Mouse (Mus musculus) megakaryocyte-erythroid progenitor cell, adult 5-6 weeks (primary cell): ENCODE measurements around the gene Prss54. TPM values are rescaled to one million over a fixed set of nuclear protein-coding genes. Genes with fewer than 3 reads are reported as not detected.

Experiments used
- total RNA-seq, 2 experiments: library from RNA; stranded (forward) in 1 of 2; stranded (reverse) in 1 of 2; fragments of 200-1000, 215-1000 nt in 1 of 2; fragments of >200 nt in 1 of 2; fragmentation: Nextera tagmentation in 1 of 2; gene quantifications; 2 replicates each; pipeline ENCODE4 v1.2.3; 2014 to 2017

Prss54 gene
- total RNA-seq, 2 experiments from 2014 or later: not detected

Other genes starting within 250 kb of the Prss54 start
- gene Zfp319, start 244.4 kb downstream of the Prss54 start, total RNA-seq (2014; fragmentation: Nextera tagmentation): 1.7 and 4.3 TPM in 2 replicates
- 1.0 and 1.8 TPM in 2 replicates for gene Zfp319, start 244.4 kb downstream of the Prss54 start, total RNA-seq (2017)
- 12.3 and 16.9 TPM in 2 replicates for gene Usb1, start 244.1 kb downstream of the Prss54 start, total RNA-seq (2014; fragmentation: Nextera tagmentation)
- gene Usb1, start 244.1 kb downstream of the Prss54 start, total RNA-seq (2017): 5.1 and 9.4 TPM in 2 replicates
- 0.20 TPM in 1 of 2 replicates, not detected in the other for gene Mmp15, start 224.1 kb downstream of the Prss54 start, total RNA-seq (2014; fragmentation: Nextera tagmentation)
- gene Mmp15, start 224.1 kb downstream of the Prss54 start, total RNA-seq (2017): 0.11 and 0.28 TPM in 2 replicates
- 53.9 and 69.9 TPM in 2 replicates for gene Cfap20, start 141.5 kb downstream of the Prss54 start, total RNA-seq (2014; fragmentation: Nextera tagmentation)
- 64.6 and 71.3 TPM in 2 replicates for gene Cfap20, start 141.5 kb downstream of the Prss54 start, total RNA-seq (2017)
- 60.1 and 77.7 TPM in 2 replicates for gene Csnk2a2, start 86.3 kb downstream of the Prss54 start, total RNA-seq (2014; fragmentation: Nextera tagmentation)
- 32.9 and 43.0 TPM in 2 replicates for gene Csnk2a2, start 86.3 kb downstream of the Prss54 start, total RNA-seq (2017)
- gene Ccdc113, start 42.3 kb downstream of the Prss54 start, total RNA-seq (2014; fragmentation: Nextera tagmentation): not detected in 2 replicates
- not detected in 2 replicates for gene Ccdc113, start 42.3 kb downstream of the Prss54 start, total RNA-seq (2017)
- gene Gins3, start 57.1 kb upstream of the Prss54 start, total RNA-seq (2014; fragmentation: Nextera tagmentation): 21.2 and 21.6 TPM in 2 replicates
- 10.7 and 24.0 TPM in 2 replicates for gene Gins3, start 57.1 kb upstream of the Prss54 start, total RNA-seq (2017)
- gene Ndrg4, start 100.6 kb upstream of the Prss54 start, total RNA-seq (2014; fragmentation: Nextera tagmentation): not detected in 2 replicates
- not detected in 2 replicates for gene Ndrg4, start 100.6 kb upstream of the Prss54 start, total RNA-seq (2017)
- 26.9 and 57.7 TPM in 2 replicates for gene Setd6, start 139.5 kb upstream of the Prss54 start, total RNA-seq (2014; fragmentation: Nextera tagmentation)
- 57.6 and 126 TPM in 2 replicates for gene Setd6, start 139.5 kb upstream of the Prss54 start, total RNA-seq (2017)
- gene Cnot1, start 231.1 kb upstream of the Prss54 start, total RNA-seq (2014; fragmentation: Nextera tagmentation): 278 and 316 TPM in 2 replicates
- gene Cnot1, start 231.1 kb upstream of the Prss54 start, total RNA-seq (2017): 133 and 217 TPM in 2 replicates
- gene Sap18b, start 249.0 kb upstream of the Prss54 start, total RNA-seq (2014; fragmentation: Nextera tagmentation): 91.4 and 188 TPM in 2 replicates
- 427 and 618 TPM in 2 replicates for gene Sap18b, start 249.0 kb upstream of the Prss54 start, total RNA-seq (2017)